Mouse (Mus musculus) limb, embryonic 13.5 days (tissue): ENCODE measurements at regions not wholly inside any gene's neighbourhood (a gene's known extent, or its start where the extent isn't known, plus 50 kb on each side); places are given as distances from the start of the nearest gene placed in this dataset.
A peak's percentile ranks its signal among the peaks of the same experiment; 100 is the strongest.

ENCODE experiments used
- ATAC-seq: fragments of 200-750 bp; cut with Nextera tagmentation; 2 replicates; pipeline ENCODE4 v1.8.0; 2017; ENCODE audit warnings: low read depth, moderate number of reproducible peaks, moderate TSS enrichment; ENCODE audit not compliant: low FRiP score
- H3K27ac ChIP-seq: fragments of 300-500 bp; sonication (generic); 2 replicates; pipeline ENCODE4 v1.5.1; 2015; ENCODE audit warnings: inconsistent platforms, mild to moderate bottlenecking, moderate library complexity
- H3K27me3 ChIP-seq: fragments of 300-500 bp; sonication (generic); 2 replicates; pipeline ENCODE4 v1.6.1; 2015; ENCODE audit warnings: mild to moderate bottlenecking, inconsistent platforms
- H3K36me3 ChIP-seq: fragments of 300-500 bp; sonication (generic); 2 replicates; pipeline ENCODE4 v1.6.1; 2015; ENCODE audit warnings: inconsistent platforms, mild to moderate bottlenecking, moderate library complexity
- H3K4me1 ChIP-seq: fragments of 300-500 bp; sonication (generic); 2 replicates; pipeline ENCODE4 v1.6.1; 2015; ENCODE audit warnings: inconsistent platforms
- H3K4me2 ChIP-seq: fragments of 300-500 bp; sonication (generic); replicated peaks from 2 replicates; pipeline ENCODE4 v1.6.1; 2015; ENCODE audit warnings: inconsistent platforms, mild to moderate bottlenecking, moderate library complexity
- H3K4me3 ChIP-seq: fragments of 300-500 bp; sonication (generic); 2 replicates; pipeline ENCODE4 v1.5.1; 2015; ENCODE audit warnings: moderate library complexity, mild to moderate bottlenecking, inconsistent platforms
- H3K9ac ChIP-seq: fragments of 300-500 bp; sonication (generic); 2 replicates; pipeline ENCODE4 v1.6.1; 2015; ENCODE audit warnings: mild to moderate bottlenecking, inconsistent platforms
- H3K9me3 ChIP-seq: fragments of 300-500 bp; sonication (generic); 2 replicates; pipeline ENCODE4 v1.6.1; 2016; ENCODE audit warnings: inconsistent platforms
- WGBS: fragments of 180-500 bp; shearing (Covaris S2); methylation state at CpG from one replicate; pipeline ENCODE4 v1.1.7; 2015; 5-methylcytosine and 5-hydroxymethylcytosine counted together

DNA sequence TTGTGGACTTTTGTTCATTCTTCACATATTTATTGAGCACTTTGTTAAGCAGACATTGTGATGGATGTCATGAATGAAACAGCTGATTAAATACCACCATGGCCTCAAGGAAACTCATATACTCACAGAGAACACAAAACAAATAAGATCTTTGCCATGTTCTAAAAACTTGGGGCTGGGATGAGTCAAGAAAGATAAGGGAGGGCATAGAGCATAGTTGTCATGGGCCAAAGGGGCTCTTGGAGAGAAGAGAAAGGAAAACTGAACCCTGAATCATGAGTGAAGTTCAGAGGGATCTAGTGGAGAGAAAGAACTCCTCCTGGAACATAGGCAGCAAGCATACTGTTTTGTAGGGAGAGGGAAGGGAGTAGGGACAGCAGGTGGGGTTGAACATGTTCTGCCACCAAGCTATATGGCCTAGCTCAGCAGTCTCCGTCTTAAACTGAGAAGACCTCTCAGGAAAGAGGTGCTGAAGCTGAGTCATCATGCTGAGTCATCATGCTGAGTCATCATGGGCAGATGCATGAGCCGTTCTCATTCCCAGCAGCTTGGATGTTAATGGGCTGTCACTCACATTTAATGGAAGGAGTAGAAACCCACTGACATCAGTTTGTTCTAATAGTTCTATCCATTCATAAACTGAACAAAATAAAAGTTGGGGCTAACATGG, 69.6 kb downstream of the Cetn3 start:
- no peak overlapping the region for H3K4me3 ChIP-seq
- no peak overlapping the region for H3K4me2 ChIP-seq
- H3K27ac ChIP-seq = no peak overlapping the region
- no peak overlapping the region for H3K9ac ChIP-seq
- ATAC-seq = no peak
- no peaks in the 10 kb centered on the region for H3K4me1 ChIP-seq
- no peaks in the 10 kb centered on the region for H3K9me3 ChIP-seq
- H3K27me3 ChIP-seq = no peaks in the 10 kb centered on the region
- no peaks in the 10 kb centered on the region for H3K36me3 ChIP-seq
- 57% methylated on average over 2 of the region's 2 CpGs for WGBS

DNA sequence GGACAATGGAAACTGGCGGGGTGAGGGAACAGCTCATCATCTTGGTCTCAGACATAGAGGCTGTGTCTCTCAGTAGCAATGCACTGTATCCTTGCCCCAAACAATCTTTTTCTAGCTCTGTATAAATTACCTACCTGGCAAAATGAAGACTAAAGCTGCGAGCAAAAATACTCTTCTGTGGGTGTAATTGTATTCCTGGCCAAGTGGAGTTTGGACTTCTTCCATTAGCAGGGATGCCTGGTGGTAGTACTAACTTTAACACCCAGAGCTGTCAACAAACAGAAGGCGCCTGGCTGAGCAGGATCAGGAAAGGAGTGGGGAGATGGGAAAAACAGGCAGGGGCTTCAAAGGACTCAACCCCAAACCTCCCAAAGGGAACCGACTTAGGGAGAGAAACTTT, 73.2 kb downstream of the Cetn3 start:
- Histone ChIP-seq H3K27ac (no peak overlapping the region), H3K9me3 (no peaks in the 10 kb centered on the region), H3K4me3 (no peak overlapping the region), H3K4me1 (no peaks in the 10 kb centered on the region), H3K9ac (no peak overlapping the region), H3K4me2 (no peak overlapping the region), H3K36me3 (no peaks in the 10 kb centered on the region), H3K27me3 (no peaks in the 10 kb centered on the region)
- 41% methylated on average over 4 of the region's 4 CpGs for WGBS
- no peak for ATAC-seq

DNA sequence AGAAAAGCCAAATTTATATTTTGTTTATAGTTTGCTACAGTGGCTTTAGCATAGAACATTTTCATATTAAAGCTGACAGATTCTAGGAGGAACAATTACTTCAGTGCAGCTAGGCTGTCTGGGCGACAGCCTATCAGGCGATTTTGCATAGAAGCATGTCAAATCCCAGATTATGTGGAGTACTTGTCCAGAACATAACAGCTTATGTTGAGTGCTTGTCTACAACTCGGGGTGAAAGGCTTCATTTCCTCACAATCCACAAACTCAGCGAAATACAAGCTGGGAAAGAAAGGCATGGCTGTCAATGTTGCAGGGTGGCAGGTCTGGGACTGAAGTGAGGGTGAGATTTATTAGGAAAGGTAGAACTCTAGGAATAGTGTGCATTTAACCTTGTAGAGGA, 77.8 kb downstream of the Cetn3 start:
- WGBS = 76% methylated on average over 4 of the region's 4 CpGs
- no peak overlapping the region for H3K27ac ChIP-seq
- no peak overlapping the region for H3K9ac ChIP-seq
- no peaks in the 10 kb centered on the region for H3K4me1 ChIP-seq
- no peaks in the 10 kb centered on the region for H3K36me3 ChIP-seq
- H3K27me3 ChIP-seq = no peaks in the 10 kb centered on the region
- H3K9me3 ChIP-seq = no peaks in the 10 kb centered on the region
- no peak for ATAC-seq
- no peak overlapping the region for H3K4me2 ChIP-seq
- no peak overlapping the region for H3K4me3 ChIP-seq

DNA sequence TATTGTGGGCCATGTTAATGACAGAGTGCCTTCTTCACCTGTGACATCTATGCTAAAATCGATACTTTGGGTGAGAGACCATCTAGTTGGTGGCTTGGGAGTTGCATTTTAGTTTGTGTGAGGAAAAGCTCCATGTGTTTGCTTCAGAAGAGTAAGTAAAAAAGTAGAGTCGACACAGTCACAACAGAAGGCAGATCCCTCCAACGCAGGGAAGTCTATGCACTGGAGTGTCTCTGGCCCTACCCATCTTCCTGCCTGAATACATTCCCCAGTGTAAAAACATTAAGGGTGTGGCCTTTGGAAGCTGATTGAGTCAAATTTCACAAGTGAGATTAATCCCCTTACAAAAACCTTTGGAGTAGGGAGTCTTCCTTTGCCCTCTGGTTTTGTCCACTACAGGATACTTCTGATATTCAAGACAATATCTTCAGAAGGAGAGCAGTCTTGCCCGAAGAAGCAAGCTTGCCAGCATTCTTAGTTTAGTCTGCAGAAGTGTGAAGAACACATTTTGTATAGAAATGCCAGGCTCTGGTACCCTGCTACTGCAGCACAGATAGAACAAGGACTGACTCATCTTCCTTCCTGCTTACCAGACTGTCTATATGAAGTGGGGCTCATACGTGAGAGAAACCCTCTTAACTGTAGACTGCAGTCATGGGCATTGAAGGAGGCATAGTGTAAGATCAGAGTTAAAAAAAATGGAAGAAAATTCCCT, 79.2 kb downstream of the Cetn3 start:
- no peaks in the 10 kb centered on the region for H3K9me3 ChIP-seq
- no peak overlapping the region for H3K27ac ChIP-seq
- no peaks in the 10 kb centered on the region for H3K4me1 ChIP-seq
- H3K36me3 ChIP-seq = no peaks in the 10 kb centered on the region
- no peaks in the 10 kb centered on the region for H3K27me3 ChIP-seq
- WGBS = 84% methylated on average over 5 of the region's 5 CpGs
- no peak overlapping the region for H3K4me3 ChIP-seq
- no peak overlapping the region for H3K9ac ChIP-seq
- ATAC-seq = no peak
- no peak overlapping the region for H3K4me2 ChIP-seq

DNA sequence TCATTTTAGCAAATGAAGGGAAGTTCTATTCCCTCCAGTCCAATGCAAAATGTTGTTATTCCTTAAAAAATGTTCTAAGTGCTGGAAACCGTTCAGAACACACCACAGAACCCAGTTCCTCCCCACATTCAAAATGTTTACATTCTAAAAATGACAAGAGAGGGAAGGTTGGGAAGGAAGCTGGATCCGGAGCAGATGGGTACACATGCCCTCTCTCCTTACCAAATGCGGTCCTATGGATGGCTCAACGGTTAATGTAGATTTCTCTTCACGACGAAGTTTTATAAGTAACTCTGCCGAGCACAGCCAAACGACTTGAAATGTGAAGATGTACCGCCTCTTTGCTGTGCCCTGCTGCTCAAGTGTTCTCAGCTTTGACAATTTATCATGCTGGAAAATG, 88.3 kb downstream of the Cetn3 start:
- 83% methylated on average over 9 of the region's 9 CpGs for WGBS
- Histone ChIP-seq H3K27ac (no peak overlapping the region), H3K36me3 (no peaks in the 10 kb centered on the region), H3K27me3 (no peaks in the 10 kb centered on the region), H3K4me2 (no peak overlapping the region), H3K4me1 (no peaks in the 10 kb centered on the region), H3K9ac (no peak overlapping the region), H3K4me3 (no peak overlapping the region), H3K9me3 (no peaks in the 10 kb centered on the region)
- ATAC-seq = no peak

DNA sequence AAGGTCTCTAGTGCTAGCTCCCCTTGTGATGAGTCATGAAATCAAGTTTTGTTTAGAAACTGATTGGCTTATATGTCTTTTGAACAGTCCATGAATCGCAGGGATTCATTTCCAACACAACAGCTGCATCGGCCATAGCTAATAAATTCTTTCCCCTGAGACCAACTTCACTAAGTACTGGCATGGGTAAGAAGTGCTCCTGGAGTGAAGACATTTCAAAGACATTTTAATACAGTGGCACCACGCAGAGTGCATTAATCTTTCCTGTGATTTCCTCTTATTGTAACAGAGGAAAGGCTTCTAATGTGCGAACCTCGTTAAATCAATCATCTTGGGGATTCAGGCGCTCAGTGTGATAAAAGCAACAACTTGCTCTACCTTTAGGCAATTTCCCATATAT, 103.0 kb downstream of the Cetn3 start:
- Histone ChIP-seq H3K27ac (no peak overlapping the region), H3K9me3 (no peaks in the 10 kb centered on the region), H3K4me1 (peaks cover 5% of the 10 kb centered on the region; the same call in 1 of the 2 replicates), H3K9ac (no peak overlapping the region), H3K4me2 (no peak overlapping the region), H3K4me3 (no peak overlapping the region), H3K27me3 (no peaks in the 10 kb centered on the region), H3K36me3 (no peaks in the 10 kb centered on the region)
- WGBS = 14% methylated on average over 6 of the region's 6 CpGs
- peak; percentile 44 for ATAC-seq

DNA sequence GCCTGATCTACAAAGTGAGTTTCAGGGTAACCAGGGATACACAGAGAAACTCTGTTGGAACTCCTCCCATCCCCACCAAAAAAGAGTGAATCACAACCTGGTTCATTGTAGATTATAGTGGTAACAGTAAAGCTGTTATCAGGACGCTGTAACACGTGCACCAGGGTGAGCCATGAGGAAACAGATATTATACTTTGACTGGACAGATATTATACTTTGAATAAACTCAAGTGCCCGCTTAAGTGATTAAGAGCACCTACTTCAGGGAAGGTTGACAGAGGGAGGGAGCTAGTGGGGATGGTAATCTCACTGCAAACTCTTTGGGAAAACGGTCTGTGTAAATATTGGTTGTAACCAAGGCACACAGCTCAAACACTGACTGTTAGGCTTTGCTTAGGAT, 147.4 kb downstream of the Cetn3 start:
- no peak for ATAC-seq
- H3K9me3 ChIP-seq = no peaks in the 10 kb centered on the region
- H3K27me3 ChIP-seq = no peaks in the 10 kb centered on the region
- WGBS = 83% methylated on average over 4 of the region's 4 CpGs
- no peak overlapping the region for H3K4me3 ChIP-seq
- H3K36me3 ChIP-seq = no peaks in the 10 kb centered on the region
- H3K4me2 ChIP-seq = no peak overlapping the region
- H3K9ac ChIP-seq = no peak overlapping the region
- H3K4me1 ChIP-seq = no peaks in the 10 kb centered on the region
- H3K27ac ChIP-seq = no peak overlapping the region

DNA sequence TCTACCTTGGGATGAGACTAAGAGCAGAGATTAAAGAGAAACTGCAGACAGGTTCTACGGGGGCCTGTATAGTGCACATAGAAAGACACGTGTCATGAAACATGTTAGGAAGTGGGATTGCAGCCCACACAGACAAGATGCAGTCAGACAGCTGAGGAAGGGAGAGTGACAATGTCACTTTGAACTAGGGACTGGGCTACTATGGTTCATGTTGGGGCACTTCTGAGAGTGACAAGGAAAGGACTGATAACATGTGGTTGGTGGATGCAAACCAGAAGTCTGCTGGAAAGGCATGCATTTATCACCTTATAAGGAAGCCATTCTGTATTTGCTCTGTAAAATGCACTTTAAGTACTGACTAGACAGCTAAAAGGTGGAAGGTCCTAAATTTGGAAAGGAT, 148.3 kb downstream of the Cetn3 start:
- WGBS = 90% methylated on average over 2 of the region's 2 CpGs
- no peaks in the 10 kb centered on the region for H3K27me3 ChIP-seq
- no peak for ATAC-seq
- H3K27ac ChIP-seq = no peak overlapping the region
- H3K9me3 ChIP-seq = no peaks in the 10 kb centered on the region
- no peaks in the 10 kb centered on the region for H3K36me3 ChIP-seq
- H3K9ac ChIP-seq = no peak overlapping the region
- H3K4me2 ChIP-seq = no peak overlapping the region
- no peak overlapping the region for H3K4me3 ChIP-seq
- no peaks in the 10 kb centered on the region for H3K4me1 ChIP-seq

DNA sequence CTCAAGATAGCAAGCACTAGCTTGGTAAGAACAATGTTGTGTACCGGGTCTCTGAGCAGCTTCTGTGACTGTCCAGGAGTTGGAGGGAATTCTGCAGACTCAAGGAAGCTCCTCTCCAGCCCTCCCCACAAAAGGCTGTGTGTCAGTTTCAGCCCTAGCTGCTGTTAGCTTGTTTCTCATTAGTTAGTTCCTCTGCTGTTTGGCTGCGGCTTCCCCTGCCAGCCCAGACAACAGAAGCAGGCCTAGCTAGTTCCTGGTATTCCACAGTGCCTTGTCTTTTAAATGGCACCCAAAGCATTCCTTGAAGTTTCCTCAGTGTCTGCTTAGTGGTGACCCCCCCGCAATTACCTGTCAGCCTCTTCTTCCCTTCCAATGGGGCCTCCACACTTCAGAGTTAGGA, 154.2 kb downstream of the Cetn3 start:
- 69% methylated on average over 3 of the region's 3 CpGs for WGBS
- H3K36me3 ChIP-seq = no peaks in the 10 kb centered on the region
- H3K4me2 ChIP-seq = no peak overlapping the region
- H3K9ac ChIP-seq = no peak overlapping the region
- no peak overlapping the region for H3K27ac ChIP-seq
- H3K4me1 ChIP-seq = no peaks in the 10 kb centered on the region
- no peaks in the 10 kb centered on the region for H3K27me3 ChIP-seq
- ATAC-seq = no peak
- H3K4me3 ChIP-seq = no peak overlapping the region
- H3K9me3 ChIP-seq = no peaks in the 10 kb centered on the region

DNA sequence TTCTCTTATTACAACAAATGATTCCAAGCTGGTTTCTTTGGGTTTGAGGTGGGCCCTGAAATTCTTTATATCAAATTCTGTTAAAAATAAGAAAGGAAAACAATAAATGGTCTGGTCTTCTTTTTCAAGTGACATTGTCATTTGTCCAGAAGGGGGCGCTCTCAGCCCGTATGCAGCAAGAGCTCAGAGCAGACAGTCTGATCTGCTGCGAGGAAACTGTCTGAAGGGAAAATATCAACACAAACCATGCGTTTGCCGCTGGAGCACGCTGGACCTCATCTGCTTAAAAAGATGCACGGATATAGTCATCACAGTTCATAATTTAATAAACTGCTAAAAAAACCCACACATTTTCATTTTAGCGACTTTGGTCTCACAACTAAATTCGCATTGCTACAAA, 161.2 kb downstream of the Cetn3 start:
- Histone ChIP-seq H3K27ac (no peak overlapping the region), H3K4me3 (peak overlapping the region; percentile 19; the same call in 1 of the 2 replicates), H3K36me3 (no peaks in the 10 kb centered on the region), H3K9ac (no peak overlapping the region), H3K4me2 (peak overlapping the region; percentile 53), H3K4me1 (no peaks in the 10 kb centered on the region), H3K9me3 (no peaks in the 10 kb centered on the region), H3K27me3 (peaks cover 5% of the 10 kb centered on the region; the same call in 1 of the 2 replicates)
- 15% methylated on average over 9 of the region's 9 CpGs for WGBS
- ATAC-seq = 0 out of 2 replicates have a peak, but pooled peaks have one; percentile 66

DNA sequence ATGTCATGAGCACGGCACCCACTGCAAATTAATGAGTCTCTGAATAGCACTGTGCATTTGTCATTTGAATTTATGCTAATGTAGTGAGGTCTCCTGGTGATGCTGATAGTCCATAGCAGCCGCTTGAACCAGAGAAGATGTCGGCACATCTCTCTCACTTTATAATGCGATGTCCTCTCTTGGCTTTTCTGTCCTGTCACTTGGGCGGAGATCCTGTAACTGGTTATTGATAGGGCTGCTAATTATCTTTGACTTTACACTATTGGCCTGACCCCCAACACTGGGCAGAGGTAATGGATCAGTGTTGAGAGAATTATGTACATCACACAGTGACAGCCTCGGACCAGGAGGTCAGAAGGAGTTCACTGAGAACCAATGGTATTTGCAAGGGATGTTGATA, 161.6 kb downstream of the Cetn3 start:
- WGBS = 55% methylated on average over 6 of the region's 6 CpGs
- Histone ChIP-seq H3K27ac (no peak overlapping the region), H3K27me3 (peaks cover 5% of the 10 kb centered on the region; the same call in 1 of the 2 replicates), H3K36me3 (no peaks in the 10 kb centered on the region), H3K4me1 (no peaks in the 10 kb centered on the region), H3K9me3 (no peaks in the 10 kb centered on the region), H3K4me2 (peak overlapping the region; percentile 53), H3K4me3 (peak overlapping the region; percentile 19; the same call in 1 of the 2 replicates), H3K9ac (no peak overlapping the region)
- no peak for ATAC-seq

DNA sequence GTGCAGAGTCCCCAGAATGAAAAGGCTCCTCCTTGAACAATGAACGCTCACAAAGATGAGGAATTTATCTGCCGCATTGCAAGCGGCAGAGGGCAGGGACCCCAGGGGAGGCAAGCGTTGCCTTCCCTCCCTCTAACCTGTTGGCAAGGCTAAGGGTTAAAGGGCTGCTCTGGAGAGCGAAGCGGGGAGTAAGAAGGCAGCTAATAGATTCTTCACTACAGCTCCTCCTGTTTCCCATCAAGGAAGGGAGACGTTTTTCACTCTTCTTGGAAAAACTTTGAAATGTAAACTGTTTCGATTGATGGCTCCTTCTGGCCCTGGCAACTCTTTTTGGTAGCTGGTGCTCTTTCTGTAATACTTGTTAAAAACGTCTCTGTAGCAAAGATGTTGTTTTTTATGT, 162.9 kb downstream of the Cetn3 start:
- WGBS = 6% methylated on average over 9 of the region's 9 CpGs
- H3K9ac ChIP-seq = peak overlapping the region; percentile 55; the same call in 1 of the 2 replicates
- H3K4me3 ChIP-seq = peak overlapping the region; percentile 32
- H3K4me2 ChIP-seq = peak overlapping the region; percentile 62
- H3K27me3 ChIP-seq = peaks cover 5% of the 10 kb centered on the region; the same call in 1 of the 2 replicates
- no peak overlapping the region for H3K27ac ChIP-seq
- no peak for ATAC-seq
- H3K9me3 ChIP-seq = no peaks in the 10 kb centered on the region
- H3K4me1 ChIP-seq = no peaks in the 10 kb centered on the region
- H3K36me3 ChIP-seq = no peaks in the 10 kb centered on the region

DNA sequence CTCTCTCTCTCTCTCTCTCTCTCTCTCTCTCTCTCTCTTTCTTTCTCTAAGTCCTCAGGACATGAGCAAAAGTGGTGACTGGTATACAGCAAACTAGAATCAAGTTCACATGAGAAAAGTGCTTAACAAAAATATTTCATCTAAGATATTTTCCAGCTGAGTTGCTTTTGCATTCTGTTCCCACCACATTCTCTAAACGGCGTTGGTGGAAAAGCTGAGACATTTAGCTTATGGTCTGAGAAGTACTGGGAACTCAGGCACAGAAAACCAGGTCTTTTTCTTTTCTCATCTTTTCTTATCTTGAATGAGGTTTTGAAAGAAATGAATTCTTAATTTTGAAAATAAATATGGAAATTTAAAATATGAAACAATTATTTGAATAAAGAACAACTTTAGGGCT, 182.6 kb downstream of the Cetn3 start:
- no peaks in the 10 kb centered on the region for H3K9me3 ChIP-seq
- H3K4me3 ChIP-seq = no peak overlapping the region
- WGBS = 86% methylated on average over 2 of the region's 2 CpGs
- H3K4me2 ChIP-seq = no peak overlapping the region
- H3K27ac ChIP-seq = no peak overlapping the region
- ATAC-seq = no peak
- H3K4me1 ChIP-seq = no peaks in the 10 kb centered on the region
- H3K9ac ChIP-seq = no peak overlapping the region
- no peaks in the 10 kb centered on the region for H3K36me3 ChIP-seq
- no peaks in the 10 kb centered on the region for H3K27me3 ChIP-seq
